Mouse (Mus musculus) cerebellum, postnatal 14 days (tissue): ENCODE measurements around the gene Gm21976.
A peak's percentile ranks its signal among the peaks of the same experiment; 100 is the strongest.

Experiments used
- DNase-seq, 2 experiments: peaks; one replicate each; pipeline ENCODE4 v3.0.0; 2021; ENCODE audit warnings: mixed read lengths in 2 of 2

Gm21976 gene

DNA sequence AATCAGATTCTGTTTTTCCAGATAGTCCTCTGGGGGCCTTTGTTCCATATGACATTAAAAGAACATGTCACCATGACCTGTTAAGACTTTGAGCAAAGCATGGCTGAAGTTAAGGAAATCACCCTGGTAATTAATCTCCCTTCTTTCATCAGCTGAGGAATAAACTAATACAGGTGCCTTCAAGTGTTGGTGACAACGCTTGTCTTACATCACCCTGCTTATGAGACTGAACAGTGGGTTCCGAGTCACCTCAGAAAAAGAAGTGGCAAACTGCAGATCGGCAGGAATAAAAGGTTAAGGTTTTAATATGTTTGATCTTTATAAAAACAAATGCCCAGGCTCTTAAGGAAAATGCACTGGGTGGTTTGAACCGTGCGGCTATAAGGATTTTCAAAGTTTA is at the start of gene Gm21976:
TSS of gene Gm21976 (plus strand) at position 202 of the 400 bp plus-strand sequence.
- no peak for DNase-seq

DNA sequence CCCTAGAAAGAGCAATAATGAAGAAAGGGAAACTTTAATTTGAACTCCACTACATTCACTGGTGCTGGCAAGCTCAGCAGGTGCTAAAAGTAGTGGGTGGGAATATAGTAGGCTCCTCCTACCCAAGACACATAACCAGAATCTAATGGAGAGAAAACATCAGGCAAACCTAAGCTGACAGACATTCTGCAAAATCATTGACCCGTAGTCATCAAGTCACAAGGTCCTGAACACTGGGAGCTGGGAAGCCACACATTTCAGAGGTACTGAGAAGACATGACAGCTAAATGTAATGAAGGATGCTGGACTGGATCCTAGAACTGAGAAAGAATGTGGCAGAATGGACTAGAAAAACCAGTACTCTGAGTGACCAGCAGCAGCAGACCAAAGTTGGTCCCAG is 49.2 kb upstream of the Gm21976 start:
- DNase-seq, result no peak

DNA sequence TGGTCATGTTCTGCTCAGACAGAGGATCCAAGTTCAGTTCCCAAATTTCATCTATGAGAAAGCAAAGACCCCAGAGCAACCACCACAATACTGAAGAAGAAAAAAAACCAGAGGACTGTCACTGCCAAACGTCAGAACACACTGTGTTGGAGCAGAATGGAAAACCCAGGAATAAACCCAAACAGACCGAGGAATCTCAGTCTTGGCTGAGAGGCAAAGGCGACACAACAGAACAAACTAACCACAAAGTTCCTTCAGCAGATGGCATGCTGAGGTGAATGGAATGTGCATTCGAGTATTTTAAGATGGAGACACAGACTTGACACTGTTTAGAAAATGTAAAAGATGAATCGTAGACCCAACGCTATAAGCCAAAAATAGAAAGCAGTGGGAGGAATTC is 44.2 kb upstream of the Gm21976 start:
- no peak for DNase-seq

DNA sequence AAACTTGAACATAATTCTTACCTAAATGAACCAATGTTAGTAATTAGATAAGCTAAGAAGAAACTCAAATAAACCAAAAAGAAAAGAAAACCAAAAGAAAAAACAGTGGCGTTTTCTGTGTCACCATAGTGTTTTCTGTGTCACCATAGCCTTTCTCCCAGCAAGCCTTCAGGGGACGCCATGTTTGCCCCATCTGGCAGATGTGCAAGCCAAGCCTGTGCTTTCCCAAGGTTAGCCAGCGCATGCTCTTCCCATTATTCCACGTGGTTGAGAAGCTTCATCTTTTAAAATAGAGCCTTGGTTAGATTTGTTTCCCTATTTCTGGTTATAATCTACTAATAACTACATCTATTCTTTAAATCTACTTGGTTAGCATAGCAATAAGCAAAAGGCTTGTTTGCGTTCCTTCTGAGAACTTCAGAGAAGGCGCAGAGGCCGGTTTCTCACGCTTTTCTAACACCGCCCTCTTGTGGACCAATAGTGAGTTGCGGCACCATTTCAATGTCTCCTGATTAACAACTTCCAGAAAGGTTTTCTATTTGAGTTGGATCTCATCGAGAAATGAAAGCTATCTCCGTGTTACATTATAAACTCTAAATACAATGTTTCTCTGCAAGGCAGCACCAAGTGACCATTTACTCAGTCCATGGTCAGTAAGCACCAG is 39.6 kb upstream of the Gm21976 start:
- peak; percentile 83 to 89 for DNase-seq

DNA sequence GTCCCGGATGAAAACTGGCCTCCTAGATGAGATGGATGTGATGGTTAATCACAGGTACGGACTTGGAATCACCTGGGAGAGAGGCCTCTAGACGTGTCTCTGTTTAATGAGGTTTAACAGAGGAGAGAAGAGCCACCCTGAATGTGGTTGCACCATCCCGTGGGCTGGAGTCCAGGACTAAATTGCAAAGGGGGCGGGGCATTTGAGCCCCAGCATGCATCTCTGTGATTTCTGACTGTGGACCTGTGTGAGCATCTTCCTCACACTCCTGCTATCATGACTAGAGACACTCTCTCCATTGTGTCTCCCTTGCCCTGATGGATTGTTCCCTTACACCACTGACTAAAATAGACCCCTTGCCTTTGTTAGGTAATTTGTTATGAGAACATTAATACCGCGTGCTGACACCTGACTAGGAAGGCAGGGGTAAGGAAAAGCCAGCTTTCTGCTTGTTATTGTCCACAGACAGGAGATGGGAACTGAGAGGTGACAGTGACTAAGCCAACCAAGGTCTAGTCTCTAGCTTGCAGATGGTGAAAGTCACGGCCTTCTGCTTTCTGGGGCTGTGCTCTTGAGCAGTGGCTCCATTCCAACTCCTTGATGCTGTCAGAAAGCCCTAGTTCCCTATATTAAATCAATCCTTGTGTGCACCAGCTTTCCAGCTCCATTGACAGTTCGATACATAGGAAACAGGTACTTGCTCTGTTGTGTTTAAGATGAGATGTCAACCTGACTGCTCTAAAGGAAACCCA is 38.0 kb upstream of the Gm21976 start:
- DNase-seq, result peak; percentile 31 to 33

DNA sequence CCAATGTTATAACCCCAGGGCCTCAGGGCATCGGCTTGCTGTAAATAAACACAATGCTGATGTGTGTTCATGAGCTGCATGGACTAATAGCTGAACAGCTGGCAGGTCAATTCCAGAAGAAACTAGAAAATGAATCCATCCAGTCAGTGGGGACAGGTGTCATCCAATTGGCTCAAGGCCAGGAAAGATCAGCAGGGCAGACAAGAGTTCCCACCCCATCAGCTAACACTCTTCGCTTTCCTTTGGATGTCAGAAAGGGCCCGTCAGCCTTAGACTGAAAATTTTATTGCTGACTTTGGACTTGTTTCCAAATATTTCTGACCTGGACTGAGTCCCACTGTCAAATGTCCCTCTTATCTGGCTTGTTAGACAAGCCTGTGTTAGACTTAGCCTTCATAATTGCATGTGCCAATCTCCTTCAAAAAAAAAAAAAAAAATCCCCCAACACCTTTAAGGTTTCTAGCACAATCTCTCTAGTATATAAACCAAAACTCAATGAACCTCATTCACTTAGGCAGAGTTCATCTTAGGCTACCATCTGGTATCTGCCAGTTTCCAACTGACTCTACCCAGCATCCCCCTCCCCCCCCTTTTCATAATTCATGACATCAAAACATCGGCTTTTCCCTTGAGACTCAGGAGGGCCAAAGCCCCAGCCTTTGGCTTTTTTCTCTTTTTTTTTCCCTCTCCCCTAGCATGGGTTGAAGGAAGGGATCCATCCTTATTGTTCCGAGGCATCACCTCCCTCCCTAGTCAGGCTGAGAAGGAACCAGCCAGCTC is 34.9 kb upstream of the Gm21976 start:
- peak; percentile 50 to 69 for DNase-seq

DNA sequence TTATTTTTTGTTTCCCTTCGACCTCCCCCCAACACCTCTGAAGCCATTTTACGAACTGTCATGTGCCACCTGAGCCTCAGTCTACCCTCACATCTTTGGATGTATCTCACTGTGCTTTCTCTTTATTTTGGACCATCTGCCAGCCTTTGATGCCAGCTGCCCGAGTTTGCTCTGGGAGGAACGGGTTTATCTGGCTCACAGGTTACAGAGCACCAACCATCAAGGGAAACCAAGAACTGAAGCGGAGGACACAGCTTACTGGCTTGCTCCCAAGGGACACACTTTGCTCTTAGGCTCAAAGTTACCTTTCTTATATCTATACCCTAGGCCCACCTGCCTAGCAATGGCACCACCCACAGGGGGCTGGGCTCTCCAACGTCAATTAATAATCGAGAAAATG is 34.3 kb upstream of the Gm21976 start:
- DNase-seq, result peak; percentile 27 to 30

DNA sequence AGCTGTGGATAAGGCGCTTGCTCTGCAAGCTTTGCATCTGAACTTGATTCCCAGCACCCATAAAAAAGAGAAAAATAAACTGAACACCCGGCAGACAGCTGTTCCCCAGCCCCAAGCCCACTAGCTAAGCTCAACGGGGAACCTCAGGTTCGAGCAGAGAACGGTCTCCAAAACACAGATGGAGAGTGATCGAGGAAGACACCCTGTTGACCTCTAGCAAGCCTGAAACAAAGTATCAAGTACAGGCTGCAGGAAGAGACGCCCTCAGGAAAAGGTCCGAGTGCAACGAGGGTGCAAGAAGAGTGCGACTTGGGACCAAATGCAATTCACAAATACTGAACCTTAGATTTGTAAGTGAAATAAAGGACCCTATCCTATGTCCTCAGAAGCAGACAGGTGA is 30.1 kb upstream of the Gm21976 start:
- no peak for DNase-seq

DNA sequence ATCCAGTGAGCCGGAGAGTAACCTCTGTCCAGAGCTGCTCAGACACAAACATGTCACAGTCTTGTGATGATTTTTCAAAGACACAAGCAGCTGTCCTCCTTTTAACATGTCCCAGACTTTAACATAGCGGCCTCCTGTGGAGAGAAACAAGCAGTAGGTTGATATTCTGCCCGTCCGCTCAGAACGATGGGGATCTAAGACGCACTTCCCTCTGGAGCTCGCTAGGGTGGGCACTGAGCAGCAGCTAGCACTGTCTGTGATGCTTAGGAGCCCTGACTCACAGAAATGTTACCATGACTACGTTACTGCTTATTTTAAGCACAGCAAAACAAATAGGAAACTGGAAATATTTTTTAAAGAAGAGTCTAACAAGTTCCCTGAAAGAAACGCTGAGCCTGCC is 24.8 kb upstream of the Gm21976 start:
- no peak for DNase-seq

DNA sequence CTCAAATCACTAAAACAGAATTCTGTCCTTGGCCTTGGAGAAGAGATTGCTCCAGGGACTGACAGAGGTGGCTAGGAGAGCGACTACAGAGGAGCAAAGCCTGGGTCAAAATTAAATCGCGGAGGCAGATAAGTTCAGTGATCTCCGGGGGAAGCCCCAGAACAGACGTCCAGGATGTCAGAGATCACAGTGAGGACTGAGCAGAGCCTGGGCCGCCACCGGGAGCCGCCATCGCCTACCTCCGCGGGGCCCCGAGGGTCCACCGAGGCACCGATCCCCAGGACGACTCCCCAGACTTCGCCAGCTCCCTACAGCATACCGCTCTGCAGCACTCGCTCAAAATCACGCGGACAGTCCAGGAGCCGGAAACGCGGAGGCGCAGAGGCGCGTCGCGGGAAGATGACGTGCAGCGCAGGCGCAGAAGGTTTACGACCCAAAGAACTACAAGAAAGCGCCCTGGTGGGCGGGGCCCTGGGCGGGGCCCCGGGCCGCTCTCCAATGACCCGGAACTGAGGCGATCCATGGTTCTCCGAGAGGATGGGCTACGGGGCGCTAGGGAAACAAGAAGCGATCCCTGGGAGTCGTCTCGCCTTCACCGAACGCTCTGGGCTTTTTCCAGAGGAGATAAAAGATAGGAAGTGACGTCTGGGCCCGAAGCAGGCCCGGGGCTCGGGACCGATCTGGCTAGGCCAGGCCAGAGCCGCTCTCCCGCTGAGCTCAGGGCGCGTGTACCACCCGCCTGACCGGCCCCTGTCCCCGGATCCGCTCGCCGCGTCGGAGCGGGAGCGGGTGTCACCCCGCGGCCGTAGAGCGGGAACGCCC is 16.8 kb upstream of the Gm21976 start, which contains the start of the genes Utp15 and Ankra2:
TSS of gene Utp15 (minus strand) at position 406 of the 822 bp plus-strand sequence.
TSS of gene Ankra2 (plus strand) at position 439 of the 822 bp plus-strand sequence.
- DNase-seq, result peak; percentile 99

DNA sequence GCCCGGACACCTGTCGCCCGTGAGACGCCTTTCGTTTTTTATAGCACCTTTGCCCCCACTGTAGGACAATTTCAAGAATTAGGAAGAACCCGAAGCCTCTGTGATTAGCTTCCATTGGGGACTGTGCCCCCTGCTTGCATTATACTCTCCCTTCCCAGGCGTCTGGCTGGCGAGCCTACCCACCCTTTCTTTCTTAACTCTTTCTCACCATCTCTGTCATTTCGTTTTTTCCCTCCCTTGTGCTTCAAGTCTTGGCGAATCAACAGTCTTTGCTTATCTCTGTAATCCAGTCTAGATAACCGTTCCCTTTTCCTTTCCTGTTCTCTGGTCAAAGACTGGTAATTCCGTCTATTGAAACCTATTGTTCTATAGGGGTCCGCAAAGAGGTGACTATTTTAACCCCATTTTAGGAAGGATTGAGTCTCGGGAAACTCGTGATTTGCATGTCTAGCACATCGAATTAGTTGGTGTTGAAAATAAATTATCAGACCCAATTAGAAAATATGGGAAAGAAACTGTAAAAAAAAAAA is 16.2 kb upstream of the Gm21976 start:
- no peak for DNase-seq

DNA sequence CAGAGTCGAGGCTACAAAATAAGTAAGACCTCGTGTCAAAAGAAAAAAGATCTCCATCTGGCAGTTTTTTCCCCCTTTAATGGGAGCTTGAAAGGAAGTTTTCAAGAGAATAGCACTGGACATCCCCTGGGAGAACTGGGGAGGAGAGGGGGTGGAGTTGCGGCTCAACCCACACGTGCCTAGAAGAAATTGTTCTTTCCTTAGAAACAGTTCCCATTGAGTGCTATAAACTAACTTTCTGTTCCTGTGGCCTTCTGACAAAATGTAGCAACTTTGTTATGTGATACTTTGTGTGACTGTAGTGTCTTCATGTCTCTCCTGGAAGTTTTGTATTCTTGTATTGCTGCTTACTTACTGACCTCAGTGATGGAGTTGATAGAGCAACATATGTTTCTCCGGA is 15.6 kb upstream of the Gm21976 start:
- DNase-seq, result peak in 1 of 2 experiments; percentile 7

DNA sequence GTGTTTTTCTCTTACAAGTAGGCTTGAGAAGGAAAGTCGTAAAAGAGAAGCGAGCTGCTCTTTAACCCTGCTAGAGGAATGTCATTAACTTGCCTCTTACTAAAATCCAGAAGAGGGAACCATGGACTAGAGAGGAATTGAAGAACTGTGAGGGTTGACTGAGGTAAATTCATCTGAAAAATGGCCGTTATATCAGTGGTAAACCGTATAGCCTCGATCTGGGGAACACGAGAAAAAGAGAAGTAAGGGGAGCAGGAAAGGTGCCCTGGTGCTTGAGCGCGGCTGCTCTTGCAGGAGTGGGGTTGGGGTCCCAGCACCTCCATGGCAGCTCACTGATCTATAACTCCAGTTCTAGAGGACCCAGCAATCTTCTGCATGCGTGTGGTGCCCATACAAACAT is 5.7 kb upstream of the Gm21976 start:
- DNase-seq, result no peak

DNA sequence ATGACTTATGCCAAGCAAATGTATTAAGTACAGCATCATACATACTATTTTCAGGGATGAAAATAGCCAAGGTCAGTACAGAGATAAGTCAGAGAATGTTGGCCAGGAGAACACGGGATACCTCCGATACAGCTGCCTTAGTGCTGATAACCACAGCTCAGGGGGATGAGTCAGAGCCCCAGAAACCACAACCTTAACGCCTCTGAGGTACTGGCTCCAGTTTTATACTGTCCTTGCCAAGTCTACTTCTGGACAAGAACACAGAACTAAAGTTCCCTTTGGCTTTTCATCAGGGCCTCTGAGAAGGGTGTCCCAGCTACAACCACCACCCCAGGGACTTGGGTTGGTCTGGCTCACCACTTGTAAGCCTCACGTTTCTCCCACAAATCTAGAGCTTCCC is 4.0 kb upstream of the Gm21976 start:
- no peak for DNase-seq

DNA sequence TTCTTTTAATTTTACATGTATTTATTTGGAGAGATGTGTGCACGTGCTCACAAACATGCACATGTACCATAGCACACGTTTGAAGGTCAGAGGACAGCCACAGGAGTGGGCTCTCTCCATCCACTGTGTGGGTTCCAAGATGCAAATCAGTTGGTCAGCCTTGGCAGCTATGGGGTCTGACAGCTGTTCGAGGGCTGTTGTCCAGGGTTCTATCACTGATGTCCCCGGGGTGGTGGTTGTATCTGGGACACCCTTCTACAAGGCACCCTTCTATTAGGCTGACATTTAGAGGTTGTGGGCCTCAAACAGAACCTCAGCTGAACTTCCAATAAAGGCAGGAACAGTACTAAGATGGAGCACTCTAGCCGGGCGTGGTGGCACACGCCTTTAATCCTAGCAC is 3.4 kb upstream of the Gm21976 start:
- DNase-seq, result no peak

DNA sequence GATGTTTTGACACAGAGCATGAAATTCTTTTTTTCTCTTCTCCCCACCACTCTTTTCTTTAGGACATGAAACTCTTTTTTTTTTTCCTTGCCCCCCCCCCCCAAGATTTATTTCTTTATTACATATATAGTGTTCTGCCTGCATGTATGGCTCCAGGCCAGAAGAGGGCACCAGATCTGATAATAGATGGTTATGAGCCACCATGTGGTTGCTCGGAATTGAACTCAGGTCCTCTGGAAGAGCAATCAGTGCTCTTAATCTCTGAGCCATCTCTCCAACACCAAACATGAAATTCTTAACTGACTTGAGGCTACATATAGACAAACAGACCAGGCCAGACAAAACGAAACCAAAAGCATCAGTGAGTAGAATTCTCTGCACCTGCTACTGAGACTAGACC is 2.2 kb upstream of the Gm21976 start:
- no peak for DNase-seq

DNA sequence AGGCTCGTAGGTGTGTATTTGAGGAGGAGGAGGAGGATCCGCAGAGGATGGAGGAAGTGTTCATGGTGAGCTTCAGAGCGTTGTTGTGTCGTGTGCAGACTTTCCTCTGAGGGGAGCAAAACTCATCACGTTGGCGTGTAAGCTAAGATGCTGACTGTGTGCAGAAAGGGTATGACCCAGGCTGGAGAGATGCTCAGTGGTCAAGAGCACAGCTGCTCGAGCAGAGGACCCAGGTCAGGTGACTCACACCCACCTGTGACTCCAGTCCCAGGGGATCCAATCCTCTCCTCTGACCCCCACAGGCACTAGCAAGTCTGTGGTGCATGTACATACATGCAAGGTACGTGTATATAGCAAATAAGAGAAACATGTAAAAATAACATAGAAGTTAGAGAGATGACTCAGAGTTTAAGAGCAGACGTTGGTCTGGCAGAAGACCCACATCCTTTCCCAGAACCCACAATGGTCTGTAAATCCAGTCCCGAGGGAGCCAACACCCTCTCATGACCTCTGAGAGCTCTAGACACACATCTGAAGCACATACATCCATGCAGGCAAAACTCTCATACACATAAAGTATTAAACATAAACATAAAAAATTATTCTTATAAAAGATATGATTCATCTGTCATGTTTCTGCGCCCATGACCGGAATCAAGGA is 1.4 kb downstream of the Gm21976 start:
- no peak for DNase-seq

DNA sequence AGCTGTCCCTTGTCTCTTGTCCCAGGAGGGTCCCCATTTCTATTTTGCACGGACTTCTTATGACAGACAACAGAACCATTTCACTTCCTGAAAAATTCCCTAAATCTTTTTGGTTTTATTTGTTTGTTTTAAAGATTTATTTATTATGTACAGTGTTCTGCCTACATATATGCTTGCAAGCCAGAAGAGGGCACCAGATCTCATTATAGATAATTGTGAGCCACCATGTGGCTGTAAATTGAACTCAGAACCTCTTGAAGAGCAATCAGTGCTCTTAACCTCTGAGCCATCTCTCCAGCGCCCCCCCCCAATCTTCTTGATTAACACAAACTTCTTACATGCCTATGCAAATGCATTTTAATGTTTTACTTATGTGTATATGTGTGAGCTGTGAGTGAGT is 11.0 kb downstream of the Gm21976 start:
- no peak for DNase-seq

DNA sequence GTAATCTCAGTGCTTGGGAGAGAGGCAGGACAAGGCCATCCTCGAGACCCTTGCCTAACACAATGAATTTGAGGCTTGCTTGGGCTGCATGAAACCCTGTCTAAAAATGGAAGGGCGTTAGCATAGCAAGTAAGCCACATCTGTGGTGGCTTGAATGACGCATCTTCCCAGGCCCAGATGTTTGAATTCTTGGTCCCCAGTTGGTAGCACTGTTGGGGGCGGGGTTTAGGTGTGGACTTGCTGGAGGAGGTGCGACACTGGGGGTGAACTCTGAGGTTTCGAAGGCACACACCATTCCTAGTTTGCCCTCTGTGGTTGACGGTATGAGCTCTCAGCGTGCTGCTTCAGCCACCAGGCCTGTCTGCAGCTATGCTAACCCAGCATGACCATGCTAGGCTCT is 12.0 kb downstream of the Gm21976 start:
- DNase-seq, result no peak

DNA sequence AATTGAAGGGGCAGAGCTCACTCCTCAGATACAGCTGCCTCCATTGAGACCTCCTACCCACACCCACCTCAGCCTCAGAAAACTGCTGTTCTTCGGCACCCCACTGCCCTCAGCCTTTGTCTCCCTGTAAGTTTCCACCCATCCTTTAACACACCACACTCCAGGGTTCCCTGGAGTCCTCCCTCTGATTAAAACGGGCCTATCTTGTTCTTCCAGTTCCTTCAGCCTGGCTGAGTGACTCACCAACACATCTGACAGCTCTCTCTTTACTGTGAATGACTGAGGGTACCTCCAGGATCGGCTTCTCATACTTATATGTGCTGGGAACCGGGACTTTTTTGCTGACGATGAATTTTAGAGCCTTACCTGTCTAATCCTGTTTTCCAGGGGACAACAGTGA is 16.4 kb downstream of the Gm21976 start:
- DNase-seq, result no peak

DNA sequence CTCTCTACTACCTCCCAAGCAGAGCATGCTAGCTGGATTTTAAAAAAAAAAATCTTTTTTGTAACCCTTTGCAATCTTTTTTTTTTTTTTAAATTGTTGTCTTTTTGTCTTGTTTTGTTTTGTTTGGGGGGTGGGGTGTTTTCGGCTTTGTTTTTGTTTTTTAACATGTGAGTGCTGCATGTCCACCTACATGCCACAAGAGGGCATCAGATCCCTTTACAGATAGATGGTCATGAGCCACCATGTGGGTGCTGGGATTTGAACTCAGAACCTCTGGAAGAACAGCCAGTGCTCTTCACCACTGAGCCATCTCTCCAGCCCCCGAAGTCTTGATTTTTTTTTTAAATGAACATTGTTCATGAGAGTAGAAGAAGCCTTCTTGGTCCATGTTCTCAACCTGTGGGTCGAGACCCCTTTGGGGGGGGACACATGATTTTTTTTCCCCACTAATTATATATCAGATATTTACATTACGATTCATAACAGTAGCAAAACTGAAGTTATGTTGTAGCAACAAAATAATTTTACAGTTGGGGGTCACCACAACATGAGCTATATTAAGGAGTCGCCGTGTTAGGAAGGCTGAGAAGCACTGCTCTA is 18.3 kb downstream of the Gm21976 start:
- no peak for DNase-seq
